Mouse (Mus musculus) left cerebral cortex, adult 11 months (tissue): ENCODE data around the gene Rassf5.

Experiments used
- DNase-seq: peaks from one replicate; pipeline ENCODE4 v3.0.0; 2022; ENCODE audit warnings: low spot score

Rassf5 gene

GRCm38 (mm10) chr1:131245089-131245856 is at the start of gene Rassf5:
Rassf5 (minus strand) TSS chr1:131245258.
- no peak for DNase-seq

GRCm38 (mm10) chr1:131293922-131294250 is 48.8 kb upstream of the Rassf5 start:
- DNase-seq: no peak

- no peak for DNase-seq
Observed at GRCm38 (mm10) chr1:131293221-131293921, 48.3 kb upstream of the Rassf5 start.

GRCm38 (mm10) chr1:131290648-131291047 is 45.6 kb upstream of the Rassf5 start:
- DNase-seq: peak; percentile 39

- DNase-seq: no peak
Observed at GRCm38 (mm10) chr1:131288938-131289337, 43.9 kb upstream of the Rassf5 start.

- no peak for DNase-seq
Observed at GRCm38 (mm10) chr1:131287267-131287666, 42.2 kb upstream of the Rassf5 start.

GRCm38 (mm10) chr1:131286803-131287202 is 41.7 kb upstream of the Rassf5 start:
- DNase-seq: no peak

- DNase-seq: no peak
Observed at GRCm38 (mm10) chr1:131284616-131285015, 39.6 kb upstream of the Rassf5 start.

- DNase-seq: no peak
Observed at GRCm38 (mm10) chr1:131284167-131284566, 39.1 kb upstream of the Rassf5 start.

GRCm38 (mm10) chr1:131281731-131282130 is 36.7 kb upstream of the Rassf5 start:
- no peak for DNase-seq

GRCm38 (mm10) chr1:131280280-131280679 is 35.2 kb upstream of the Rassf5 start:
- DNase-seq: no peak

- no peak for DNase-seq
Observed at GRCm38 (mm10) chr1:131279456-131279776, 34.4 kb upstream of the Rassf5 start, which contains the start of gene Ikbke. Ikbke (minus strand) TSS chr1:131279606.

GRCm38 (mm10) chr1:131278606-131279455 is 33.8 kb upstream of the Rassf5 start:
- no peak for DNase-seq

- no peak for DNase-seq
Observed at GRCm38 (mm10) chr1:131276831-131277230, 31.8 kb upstream of the Rassf5 start.

- DNase-seq: no peak
Observed at GRCm38 (mm10) chr1:131275577-131275976, 30.5 kb upstream of the Rassf5 start.

- no peak for DNase-seq
Observed at GRCm38 (mm10) chr1:131274725-131275539, 29.9 kb upstream of the Rassf5 start.

GRCm38 (mm10) chr1:131269797-131270578 is 24.9 kb upstream of the Rassf5 start:
- DNase-seq: peak; percentile 27

GRCm38 (mm10) chr1:131268776-131269175 is 23.7 kb upstream of the Rassf5 start:
- DNase-seq: no peak

GRCm38 (mm10) chr1:131263905-131264304 is 18.8 kb upstream of the Rassf5 start:
- no peak for DNase-seq

- DNase-seq: no peak
Observed at GRCm38 (mm10) chr1:131260309-131260656, 15.2 kb upstream of the Rassf5 start.
